Mouse (Mus musculus) left cerebral cortex, adult 8-10 months (tissue): ENCODE measurements at regions not wholly inside any gene's neighbourhood (a gene's known extent, or its start where the extent isn't known, plus 50 kb on each side); places are given as distances from the start of the nearest gene placed in this dataset.

Experiments
- DNase-seq, 2 experiments: peaks; one replicate each; pipeline ENCODE4 v3.0.0; 2022; ENCODE audit warnings: low spot score in 2 of 2

- DNase-seq, result no peak
Observed at GRCm38 (mm10) chr10:35389237-35389636, 322.5 kb downstream of the Amd2 start.

GRCm38 (mm10) chr10:35381688-35382087 is 330.0 kb downstream of the Amd2 start:
- DNase-seq, result peak in 1 of 2 experiments; percentile 8
